16 mouse cellular contexts compared by ENCODE assay signal in the genomic region with DNA sequence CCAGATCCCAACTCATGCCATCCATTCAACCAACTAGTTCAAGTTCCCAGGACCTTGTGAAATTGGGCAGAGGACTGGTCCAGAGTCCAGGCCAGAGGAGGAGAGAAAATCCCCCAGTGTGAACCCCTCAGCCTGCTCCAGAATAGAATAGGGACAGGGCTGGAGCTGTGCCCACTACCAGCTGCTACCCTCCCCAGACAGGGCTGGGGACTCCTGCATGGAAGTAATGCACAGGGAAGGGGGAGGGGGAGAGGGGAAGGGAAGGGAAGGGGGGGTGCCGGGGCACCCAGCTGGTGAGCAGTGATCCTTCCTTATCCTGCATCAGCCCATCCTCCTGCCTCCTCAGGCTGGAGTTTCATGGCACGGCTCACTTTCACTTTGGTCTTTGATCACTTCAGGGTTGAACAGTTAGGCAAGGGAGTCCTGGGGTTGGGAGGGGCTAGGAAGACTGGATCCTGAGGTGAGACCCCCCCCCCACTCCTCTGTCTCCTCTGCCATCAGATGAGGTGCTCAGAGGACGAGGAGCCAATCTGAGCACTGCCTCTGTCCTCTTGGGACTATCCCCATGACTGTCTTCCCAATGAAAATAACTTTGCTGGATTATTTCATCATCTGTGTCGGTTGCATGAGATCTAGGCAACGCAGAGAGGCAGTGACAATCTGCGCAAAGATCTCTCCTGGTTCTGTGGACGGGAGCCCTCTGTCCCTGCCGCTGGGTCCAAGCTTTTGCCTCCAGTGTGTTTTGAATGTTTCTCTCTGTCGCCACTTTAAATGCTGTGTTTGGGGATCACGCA. TPM values are rescaled to one million over a fixed set of nuclear protein-coding genes. Genes with fewer than 3 reads are reported as not detected.
DNase-seq lines count a peak whose midpoint lies in the region; ATAC-seq and TF ChIP-seq lines count a peak whose summit lies in the region.
"Had no signal": no experiment of that assay in that cellular context is flagged by ENCODE, and none has a peak within 500 bp of the region (broad histone marks: within the 10 kb centered on the region; RNA-seq: fewer than 3 reads in every experiment).

No protein-coding gene starts in this region.

- peak; percentile 22; the same call in 1 of the 2 replicates for ATAC-seq in hindbrain, embryonic 13.5 days (ENCODE audit: low FRiP score)
- peak; percentile 59 for ATAC-seq in midbrain, embryonic 13.5 days
- ATAC-seq in forebrain, embryonic 14.5 days = peak; percentile 65
- no peak for ATAC-seq in midbrain, postnatal 0 days (ENCODE audit: low FRiP score)
- ATAC-seq: Patski had no signal

- H3K4me2 ChIP-seq in hindbrain, embryonic 13.5 days = no peak overlapping the region
- no peak overlapping the region for H3K4me2 ChIP-seq in midbrain, embryonic 13.5 days (replicated peaks)
- no peak overlapping the region for H3K4me2 ChIP-seq in forebrain, embryonic 14.5 days (ENCODE audit: low read length)
- H3K4me2 ChIP-seq in midbrain, postnatal 0 days (ENCODE audit: low read depth, low read length, poor library complexity, severe bottlenecking) = no peak overlapping the region
- H3K4me2 ChIP-seq: hindbrain, embryonic 15.5 days; liver, embryonic 15.5 days had no signal

- H3K4me3 ChIP-seq in hindbrain, embryonic 13.5 days = no peak overlapping the region
- no peak overlapping the region for H3K4me3 ChIP-seq in hindbrain, embryonic 10.5 days
- H3K4me3 ChIP-seq in midbrain, embryonic 13.5 days (replicated peaks) = no peak overlapping the region
- H3K4me3 ChIP-seq in midbrain, embryonic 10.5 days = no peak overlapping the region
- no peak overlapping the region for H3K4me3 ChIP-seq in forebrain, embryonic 14.5 days (ENCODE audit: low read depth, low read length)
- H3K4me3 ChIP-seq in midbrain, postnatal 0 days (ENCODE audit: low read depth, low read length) = no peak overlapping the region
- H3K4me3 ChIP-seq in gastrocnemius, adult 2 months = no peak overlapping the region
- H3K4me3 ChIP-seq: heart, adult 2 months; hindbrain, embryonic 15.5 days; liver, embryonic 15.5 days had no signal

- no peaks in the 10 kb centered on the region for H3K9me3 ChIP-seq in hindbrain, embryonic 13.5 days
- no peaks in the 10 kb centered on the region for H3K9me3 ChIP-seq in hindbrain, embryonic 10.5 days
- H3K9me3 ChIP-seq in midbrain, embryonic 13.5 days = no peaks in the 10 kb centered on the region
- H3K9me3 ChIP-seq in midbrain, embryonic 10.5 days (replicated peaks) = no peaks in the 10 kb centered on the region
- no peaks in the 10 kb centered on the region for H3K9me3 ChIP-seq in forebrain, embryonic 14.5 days (replicated peaks; ENCODE audit: control insufficient read depth, low read length)
- no peaks in the 10 kb centered on the region for H3K9me3 ChIP-seq in midbrain, postnatal 0 days (ENCODE audit: low read length)
- H3K9me3 ChIP-seq: hindbrain, embryonic 15.5 days; liver, embryonic 15.5 days had no signal

- 57% methylated on average over 10 of the region's 10 CpGs for WGBS in hindbrain, embryonic 13.5 days
- 60% methylated on average over 10 of the region's 10 CpGs for WGBS in hindbrain, embryonic 10.5 days
- 46% methylated on average over 10 of the region's 10 CpGs for WGBS in midbrain, embryonic 13.5 days
- WGBS in midbrain, embryonic 10.5 days = 65% methylated on average over 10 of the region's 10 CpGs
- 57% methylated on average over 10 of the region's 10 CpGs for WGBS in forebrain, embryonic 14.5 days
- WGBS in midbrain, postnatal 0 days = 47% methylated on average over 10 of the region's 10 CpGs

- intact Hi-C loops in gastrocnemius, adult 2 months (cut with DNase I) = no loop called here

- no peak for TF ChIP-seq CTCF in midbrain, postnatal 0 days (IDR thresholded peaks at IDR 0.05)
- TF ChIP-seq CTCF in gastrocnemius, adult 2 months (IDR thresholded peaks at IDR 0.05) = no peak

- no peak for DNase-seq in hindbrain, embryonic 10.5 days (ENCODE audit: low spot score)
- DNase-seq in midbrain, embryonic 10.5 days (ENCODE audit: low spot score) = no peak
- peak; percentile 81 for DNase-seq in forebrain, embryonic 14.5 days (ENCODE audit: low spot score)
- DNase-seq in midbrain, postnatal 0 days (ENCODE audit: low spot score) = peak; percentile 40
- no peak for DNase-seq in gastrocnemius, adult 2 months
- DNase-seq: cerebellum, adult 9-10 months; embryo, embryonic 11 days; heart, adult 2 months; kidney, adult 8-10 months; spleen, adult 18-20 months; thymus, postnatal 25 days had no signal

- H3K4me1 ChIP-seq in hindbrain, embryonic 13.5 days (replicated peaks) = peaks cover 42% of the 10 kb centered on the region
- H3K4me1 ChIP-seq in hindbrain, embryonic 10.5 days (replicated peaks) = peaks cover 46% of the 10 kb centered on the region
- H3K4me1 ChIP-seq in midbrain, embryonic 13.5 days (replicated peaks) = peaks cover 30% of the 10 kb centered on the region
- peaks cover 26% of the 10 kb centered on the region for H3K4me1 ChIP-seq in midbrain, embryonic 10.5 days
- peaks cover 14% of the 10 kb centered on the region for H3K4me1 ChIP-seq in forebrain, embryonic 14.5 days (ENCODE audit: control insufficient read depth, insufficient read depth, low read length)
- peaks cover 10% of the 10 kb centered on the region for H3K4me1 ChIP-seq in midbrain, postnatal 0 days (ENCODE audit: insufficient read depth, low read length)
- H3K4me1 ChIP-seq: liver, embryonic 15.5 days had no signal

- peaks cover 62% of the 10 kb centered on the region for H3K27me3 ChIP-seq in hindbrain, embryonic 13.5 days
- peaks cover 84% of the 10 kb centered on the region for H3K27me3 ChIP-seq in hindbrain, embryonic 10.5 days (ENCODE audit: insufficient read depth, poor library complexity, severe bottlenecking)
- H3K27me3 ChIP-seq in midbrain, embryonic 13.5 days = peaks cover 57% of the 10 kb centered on the region
- peaks cover 85% of the 10 kb centered on the region for H3K27me3 ChIP-seq in midbrain, embryonic 10.5 days (ENCODE audit: low read depth, poor library complexity, severe bottlenecking)
- 0 out of 2 replicates have a peak, but pooled peaks cover 7% of the 10 kb centered on the region for H3K27me3 ChIP-seq in forebrain, embryonic 14.5 days (replicated peaks; ENCODE audit: control insufficient read depth, insufficient read depth, low read length)
- H3K27me3 ChIP-seq in midbrain, postnatal 0 days (ENCODE audit: insufficient read depth, low read length) = peaks cover 22% of the 10 kb centered on the region

- H3K36me3 ChIP-seq in hindbrain, embryonic 13.5 days = no peaks in the 10 kb centered on the region
- no peaks in the 10 kb centered on the region for H3K36me3 ChIP-seq in hindbrain, embryonic 10.5 days
- no peaks in the 10 kb centered on the region for H3K36me3 ChIP-seq in midbrain, embryonic 13.5 days
- no peaks in the 10 kb centered on the region for H3K36me3 ChIP-seq in midbrain, embryonic 10.5 days
- no peaks in the 10 kb centered on the region for H3K36me3 ChIP-seq in forebrain, embryonic 14.5 days (ENCODE audit: control insufficient read depth, insufficient read depth, low read length)
- H3K36me3 ChIP-seq in midbrain, postnatal 0 days (ENCODE audit: insufficient read depth, low read length) = no peaks in the 10 kb centered on the region
- H3K36me3 ChIP-seq: hindbrain, embryonic 15.5 days; liver, embryonic 15.5 days had no signal

- H3K9ac ChIP-seq in hindbrain, embryonic 13.5 days = no peak overlapping the region
- H3K9ac ChIP-seq in midbrain, embryonic 13.5 days (replicated peaks) = no peak overlapping the region
- H3K9ac ChIP-seq in forebrain, embryonic 14.5 days (ENCODE audit: low read length) = no peak overlapping the region
- no peak overlapping the region for H3K9ac ChIP-seq in midbrain, postnatal 0 days (replicated peaks; ENCODE audit: low read length, poor library complexity, severe bottlenecking)
- H3K9ac ChIP-seq: hindbrain, embryonic 15.5 days; liver, embryonic 15.5 days had no signal

- no peak overlapping the region for H3K27ac ChIP-seq in hindbrain, embryonic 13.5 days
- H3K27ac ChIP-seq in hindbrain, embryonic 10.5 days = no peak overlapping the region
- no peak overlapping the region for H3K27ac ChIP-seq in midbrain, embryonic 13.5 days
- H3K27ac ChIP-seq in midbrain, embryonic 10.5 days (replicated peaks) = no peak overlapping the region
- no peak overlapping the region for H3K27ac ChIP-seq in forebrain, embryonic 14.5 days (ENCODE audit: low read depth, low read length)
- no peak overlapping the region for H3K27ac ChIP-seq in midbrain, postnatal 0 days (ENCODE audit: low read depth, low read length)
- no peak overlapping the region for H3K27ac ChIP-seq in gastrocnemius, adult 2 months
- H3K27ac ChIP-seq: heart, adult 2 months; hindbrain, embryonic 15.5 days; liver, embryonic 15.5 days had no signal

RNA-seq across cellular contexts. Expression of a gene that starts 28.6 kb away (rescaled TPM):
- polyA plus RNA-seq in hindbrain, embryonic 13.5 days (2015; fragmentation: Nextera tagmentation; extraction: Ambion mirVana) = 6.7 and 8.1 TPM in 2 replicates
- 13.8 and 14.4 TPM in 2 replicates for polyA plus RNA-seq in hindbrain, embryonic 10.5 days (2016; fragmentation: Nextera tagmentation; extraction: Ambion mirVana)
- 2.7 and 3.8 TPM in 2 replicates for polyA plus RNA-seq in midbrain, embryonic 13.5 days (2015; fragmentation: Nextera tagmentation; extraction: Ambion mirVana)
- polyA plus RNA-seq in midbrain, embryonic 10.5 days (2016; fragmentation: Nextera tagmentation; extraction: Ambion mirVana) = 2.9 and 6.3 TPM in 2 replicates
- polyA plus RNA-seq in forebrain, embryonic 14.5 days (2014; fragmentation: Nextera tagmentation; extraction: Ambion mirVana) = 0.57 and 1.1 TPM in 2 replicates
- total RNA-seq in midbrain, postnatal 0 days (2014; rRNA removed) = 3.7 and 4.0 TPM in 2 replicates
- polyA plus RNA-seq in midbrain, postnatal 0 days (2015; fragmentation: Nextera tagmentation; extraction: Ambion mirVana) = 2.0 TPM in 2 replicates
- total RNA-seq in gastrocnemius, adult 2 months (2021) = 10 to 100 TPM; 31.2 to 41.3 TPM

Comparison
In these comparisons a context has a peak if more than half of its experiments do, and no peak if none do; other contexts are left out.
1. DNase-seq: peak in forebrain, embryonic 14.5 days (single experiment) and midbrain, postnatal 0 days (single experiment); none in hindbrain, embryonic 10.5 days (single experiment), midbrain, embryonic 10.5 days (single experiment) and gastrocnemius, adult 2 months (single experiment).